Mouse (Mus musculus): ENCODE measurements around the gene Mapk1ip1l. TPM values are rescaled to one million over a fixed set of nuclear protein-coding genes. Genes with fewer than 3 reads are reported as not detected.

Mapk1ip1l gene
- 10 to 100 TPM; 57.4 to 61.4 TPM for total RNA-seq (2021)

DNA sequence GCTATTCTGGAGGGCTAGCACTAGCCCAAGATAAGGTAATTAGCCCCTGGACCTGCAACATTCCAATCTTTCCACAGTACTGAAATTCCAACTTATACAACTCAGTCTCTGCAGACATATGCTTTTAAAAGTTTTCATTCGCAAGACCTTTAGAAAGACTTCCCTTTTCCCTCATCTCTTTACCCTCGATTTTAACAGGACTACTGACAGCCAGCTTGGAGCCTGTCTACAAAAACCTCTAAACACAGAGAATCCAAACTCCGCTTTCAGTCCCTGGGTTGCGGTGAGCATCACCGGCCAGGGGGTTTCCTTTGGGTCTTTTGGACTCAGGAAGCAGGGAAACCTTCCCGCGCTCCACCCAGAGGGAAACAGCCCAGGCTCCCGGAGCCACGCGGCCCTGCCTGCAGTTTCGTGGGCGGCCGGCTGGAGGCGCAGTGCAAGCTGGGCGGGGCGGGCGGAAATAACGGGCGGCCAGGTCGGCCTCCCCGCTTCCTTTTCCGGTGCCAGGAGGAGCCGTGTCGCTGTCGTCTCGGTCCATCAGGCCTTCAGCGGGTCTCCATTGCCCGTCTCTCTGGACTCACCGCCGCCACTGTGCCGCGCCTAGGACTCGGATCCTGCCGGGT lies at the start of gene Mapk1ip1l:
Mapk1ip1l (plus strand) TSS at position 482 of the 623 bp plus-strand sequence.
- DNase-seq (ENCODE audit: extremely low spot score in 1 of 2, low spot score in 1 of 2) = peak; percentile 93 to 96

DNA sequence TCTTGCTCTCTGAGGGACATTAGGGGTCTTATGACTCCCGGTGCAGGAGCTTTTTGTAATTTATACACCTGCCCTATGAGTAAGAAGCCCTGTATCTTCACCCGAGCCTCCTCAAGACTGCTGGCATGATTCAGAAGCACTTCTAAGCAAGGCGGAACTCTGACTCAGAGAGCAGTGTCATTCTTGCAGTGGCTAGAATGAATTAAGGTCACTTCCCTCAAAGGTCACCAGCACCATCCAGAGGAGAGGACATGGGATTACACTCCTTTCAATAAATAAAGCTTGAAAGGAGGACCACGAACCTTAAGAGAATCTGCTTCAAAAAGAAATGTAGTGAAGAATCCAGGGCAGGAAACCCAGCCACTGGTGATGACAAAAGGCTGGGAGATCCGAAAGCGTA lies 48.2 kb upstream of the Mapk1ip1l start:
- no peak for DNase-seq (ENCODE audit: extremely low spot score in 1 of 2, low spot score in 1 of 2)

DNA sequence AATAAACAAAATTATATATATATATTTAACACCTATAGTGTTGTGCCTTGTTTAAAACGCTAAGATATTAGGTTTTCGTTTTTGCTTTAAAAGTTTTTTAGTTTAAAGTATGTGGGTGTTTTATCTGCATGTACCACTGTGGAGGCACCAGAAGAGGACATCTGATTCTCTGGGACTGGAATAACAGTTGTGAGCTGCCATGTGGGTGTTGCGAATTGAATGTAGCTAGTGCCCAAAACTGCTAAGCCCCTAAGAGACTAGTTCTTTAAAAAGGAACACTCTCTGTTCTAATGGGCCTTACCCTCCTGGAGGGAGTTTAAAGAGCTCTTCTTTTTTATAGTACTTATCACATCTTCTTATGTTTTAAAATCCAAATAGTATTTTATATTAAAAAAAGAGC lies 33.2 kb upstream of the Mapk1ip1l start:
- DNase-seq (ENCODE audit: extremely low spot score in 1 of 2, low spot score in 1 of 2) = no peak

DNA sequence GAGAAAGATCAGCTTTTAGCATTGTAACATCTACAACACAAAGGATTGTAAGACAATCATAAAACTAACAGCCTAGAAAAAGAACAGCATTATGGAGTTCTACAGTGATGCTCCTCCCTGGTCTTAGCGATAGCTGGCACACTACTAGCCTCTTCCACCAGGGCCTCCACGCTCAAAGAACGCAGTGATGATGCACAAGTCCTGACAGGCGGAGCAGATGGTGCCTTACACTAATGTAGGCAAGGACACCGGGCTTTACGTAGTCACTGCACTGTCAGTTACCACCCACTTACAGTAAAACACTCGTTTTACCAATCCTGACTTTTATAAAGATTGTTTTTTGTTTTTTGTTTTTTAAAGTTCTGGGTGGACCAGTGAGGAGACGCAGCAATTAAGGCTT lies 32.2 kb upstream of the Mapk1ip1l start:
- no peak for DNase-seq (ENCODE audit: extremely low spot score in 1 of 2, low spot score in 1 of 2)

DNA sequence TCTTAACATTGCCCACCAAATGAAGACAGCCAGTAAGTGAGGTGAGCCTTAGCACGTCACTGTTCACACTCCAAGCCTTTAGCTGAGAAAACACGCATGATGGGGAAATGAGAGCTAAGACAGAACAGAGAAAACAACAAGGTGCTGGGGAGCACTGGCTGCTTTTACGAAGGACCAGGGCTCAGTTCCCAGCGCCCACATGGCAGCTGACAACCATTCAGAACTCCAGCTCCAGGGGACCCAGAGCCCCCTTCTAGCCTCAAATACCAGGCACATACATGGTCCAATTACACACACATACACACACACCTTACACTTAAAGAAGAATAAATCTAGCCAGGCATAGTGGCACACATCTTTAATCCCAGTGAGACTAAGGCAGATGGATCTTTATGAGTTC lies 29.0 kb upstream of the Mapk1ip1l start:
- no peak for DNase-seq (ENCODE audit: extremely low spot score in 1 of 2, low spot score in 1 of 2)

DNA sequence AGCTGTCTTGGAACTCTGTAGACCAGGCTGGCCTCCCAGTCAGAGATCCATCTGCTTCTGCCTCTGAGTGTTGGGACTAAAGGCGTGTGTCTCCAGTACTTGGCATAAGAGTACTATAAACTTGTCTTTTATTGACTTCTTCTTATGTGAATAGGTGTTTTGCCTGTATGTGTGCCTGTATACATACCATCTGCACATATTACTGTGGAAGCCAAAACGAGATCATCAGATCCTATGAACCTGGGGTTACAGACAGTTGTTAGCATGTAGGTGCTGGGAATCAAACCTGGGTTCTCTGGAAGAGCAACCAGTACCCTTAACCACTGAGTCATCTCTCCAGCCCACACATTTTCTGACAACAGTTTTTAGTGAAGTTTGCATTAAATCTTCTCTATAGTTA lies 28.4 kb upstream of the Mapk1ip1l start:
- DNase-seq (ENCODE audit: extremely low spot score in 1 of 2, low spot score in 1 of 2) = no peak

DNA sequence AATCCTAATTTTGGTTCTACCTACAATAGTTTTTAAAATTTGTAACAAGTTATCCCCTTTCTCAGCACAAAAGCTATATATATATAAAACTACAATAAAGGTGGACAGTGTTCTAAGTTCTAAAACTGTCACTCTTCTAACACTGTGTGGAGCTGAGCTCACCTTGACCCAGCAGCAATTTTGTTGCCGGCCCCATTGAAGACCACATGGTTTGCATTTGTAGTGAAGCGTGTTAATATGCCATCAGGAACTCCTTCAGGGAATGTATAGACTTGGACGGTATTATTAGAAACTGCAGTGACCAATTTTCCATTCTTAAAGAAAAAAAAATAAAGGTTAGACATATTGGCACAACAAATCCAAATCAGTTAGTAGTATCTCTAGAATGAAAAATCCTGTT lies 24.3 kb upstream of the Mapk1ip1l start:
- DNase-seq (ENCODE audit: extremely low spot score in 1 of 2, low spot score in 1 of 2) = no peak

DNA sequence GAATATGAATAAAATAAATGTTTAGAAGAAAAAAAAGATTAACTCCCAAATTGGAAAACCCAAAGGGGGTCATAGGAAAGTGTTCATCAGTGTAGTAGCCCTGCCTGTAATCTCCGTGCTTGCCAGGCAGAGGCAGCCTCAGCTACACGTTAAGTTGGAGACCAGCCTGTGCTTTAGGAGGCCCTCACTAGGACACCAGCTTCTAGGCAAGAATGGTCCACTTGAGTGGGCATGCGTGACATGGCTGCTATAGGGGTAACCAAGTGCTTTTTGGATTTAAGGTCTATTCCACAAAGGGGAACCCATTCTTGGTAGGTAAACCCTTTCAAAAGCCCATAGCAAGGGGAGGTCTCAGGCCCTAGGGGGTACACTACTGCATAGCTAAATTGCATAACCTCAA lies 22.6 kb upstream of the Mapk1ip1l start:
- no peak for DNase-seq (ENCODE audit: extremely low spot score in 1 of 2, low spot score in 1 of 2)

DNA sequence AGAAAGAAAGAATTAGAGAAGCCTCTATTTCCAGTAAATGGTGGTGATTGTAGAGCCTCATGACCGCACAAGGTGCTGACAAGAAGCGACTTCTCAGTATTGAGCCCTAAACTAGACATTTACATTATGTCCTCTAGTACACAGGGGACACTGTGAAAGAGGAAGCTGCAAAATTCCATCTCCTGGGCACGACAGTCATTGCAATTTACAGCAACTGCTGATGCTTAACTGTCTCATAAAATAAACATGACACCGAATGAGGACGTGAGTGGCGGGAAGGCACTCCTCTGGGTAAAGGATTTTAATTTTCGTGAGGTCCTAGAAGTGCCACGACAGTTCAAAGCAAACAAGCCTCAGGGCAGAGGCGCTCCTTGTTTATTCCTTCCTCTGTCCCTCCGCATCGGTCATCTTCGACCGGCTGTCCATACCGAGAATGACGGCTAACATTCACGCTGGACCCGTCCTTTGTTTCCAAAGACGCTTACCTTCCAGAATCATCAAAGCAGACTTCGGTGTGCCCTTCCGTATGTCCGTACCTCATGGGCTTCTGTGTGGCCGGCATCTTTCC lies 21.9 kb upstream of the Mapk1ip1l start:
- no peak for DNase-seq (ENCODE audit: extremely low spot score in 1 of 2, low spot score in 1 of 2)

DNA sequence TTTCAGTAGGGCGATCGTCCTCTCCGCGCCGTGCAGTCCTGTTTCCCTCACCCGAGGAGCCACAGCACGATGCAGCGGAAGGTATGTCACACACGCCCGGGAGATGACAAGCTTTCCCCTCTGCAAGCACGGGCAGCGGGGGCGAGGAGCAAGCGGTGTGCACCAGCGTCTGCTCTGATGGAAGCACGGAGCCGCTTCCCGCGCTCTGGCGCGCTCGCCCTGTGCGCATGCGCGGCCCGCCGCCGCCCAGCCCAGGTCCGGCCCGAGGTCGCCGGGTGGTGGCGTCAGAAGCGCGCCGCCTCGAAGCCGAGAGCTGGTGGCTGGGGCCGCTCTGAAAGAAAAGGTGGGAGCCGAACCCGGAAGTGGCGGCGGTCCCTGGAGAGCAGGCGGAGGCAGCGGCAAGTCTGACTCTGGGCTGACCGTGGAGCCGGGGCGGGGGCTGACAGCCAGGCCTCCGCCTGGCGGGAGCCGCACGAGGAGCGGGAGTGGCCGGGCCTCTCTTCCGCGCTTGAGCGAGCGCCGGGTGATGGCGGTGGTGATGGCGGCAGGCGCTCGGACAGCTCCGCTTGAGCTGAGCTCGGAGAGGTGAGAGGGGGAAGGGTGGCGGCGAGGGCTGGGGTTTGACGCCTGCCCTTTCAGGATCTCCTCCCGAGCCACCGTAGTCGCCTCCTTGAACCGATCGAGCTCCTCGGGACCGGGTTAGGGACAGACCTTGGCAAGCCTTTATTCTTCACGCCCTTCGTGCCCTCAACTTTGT lies 21.3 kb upstream of the Mapk1ip1l start, which contains the start of the genes Wdhd1 and Socs4:
Wdhd1 (minus strand) TSS at position 221 of the 757 bp plus-strand sequence.
Socs4 (plus strand) TSS at position 295 of the 757 bp plus-strand sequence.
- DNase-seq (ENCODE audit: extremely low spot score in 1 of 2, low spot score in 1 of 2) = peak; percentile 84 to 90

DNA sequence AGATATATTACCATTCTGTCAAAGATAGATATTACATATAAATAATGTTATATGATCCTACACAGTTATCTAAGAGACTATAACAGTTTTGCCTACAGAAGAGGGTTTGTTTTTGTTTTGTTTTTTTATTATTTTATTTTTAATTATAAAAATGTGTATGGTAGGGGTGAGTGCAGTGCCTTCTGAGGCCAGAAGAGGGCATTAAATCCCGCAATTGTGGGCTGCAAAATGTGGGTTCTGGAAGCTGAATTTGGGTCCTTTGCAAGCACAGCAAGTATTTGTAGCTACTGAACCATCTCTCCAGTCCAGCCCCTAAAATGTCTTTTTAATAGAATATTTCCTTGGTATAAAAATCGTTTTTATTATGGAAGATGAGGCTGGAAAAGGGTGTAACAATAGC lies 19.0 kb upstream of the Mapk1ip1l start:
- DNase-seq (ENCODE audit: extremely low spot score in 1 of 2, low spot score in 1 of 2) = no peak

DNA sequence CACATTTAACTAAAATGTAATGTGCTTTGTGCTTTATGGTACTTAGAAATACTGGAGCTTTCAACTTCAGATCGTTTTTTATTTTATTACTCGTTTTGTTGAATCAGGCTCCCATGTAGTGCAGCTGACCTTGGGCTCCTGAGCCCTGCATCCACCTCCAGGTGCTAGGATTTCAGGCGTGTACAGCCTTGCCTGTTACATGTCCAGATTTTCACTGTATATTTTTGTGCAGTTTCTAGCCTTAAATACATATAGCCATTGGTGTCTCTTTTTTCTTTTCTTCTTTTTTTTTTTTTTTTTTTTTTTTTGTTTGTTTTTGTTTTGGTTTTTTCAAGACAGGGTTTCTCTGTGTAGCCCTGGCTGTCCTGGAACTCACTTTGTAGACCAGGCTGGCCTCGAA lies 16.5 kb upstream of the Mapk1ip1l start:
- no peak for DNase-seq (ENCODE audit: extremely low spot score in 1 of 2, low spot score in 1 of 2)

DNA sequence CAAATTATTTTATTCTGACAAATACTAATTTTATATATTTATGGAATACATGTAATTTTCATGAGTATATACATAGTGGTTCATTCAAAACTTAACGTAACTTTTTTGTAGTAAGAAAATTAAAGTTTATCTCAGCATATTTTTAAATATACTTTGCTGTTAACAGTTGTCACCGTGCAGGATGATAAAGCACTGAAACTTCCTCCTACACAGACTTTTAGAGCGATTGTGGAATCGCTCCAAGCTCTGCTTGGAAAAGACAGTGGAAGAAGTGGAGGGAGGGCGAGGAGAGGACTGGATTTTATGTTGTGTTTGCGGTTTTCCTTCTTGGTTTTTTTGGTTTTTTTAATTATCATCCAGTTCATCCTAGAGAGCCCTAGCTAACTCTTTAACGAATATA lies 14.5 kb upstream of the Mapk1ip1l start:
- DNase-seq (ENCODE audit: extremely low spot score in 1 of 2, low spot score in 1 of 2) = no peak

DNA sequence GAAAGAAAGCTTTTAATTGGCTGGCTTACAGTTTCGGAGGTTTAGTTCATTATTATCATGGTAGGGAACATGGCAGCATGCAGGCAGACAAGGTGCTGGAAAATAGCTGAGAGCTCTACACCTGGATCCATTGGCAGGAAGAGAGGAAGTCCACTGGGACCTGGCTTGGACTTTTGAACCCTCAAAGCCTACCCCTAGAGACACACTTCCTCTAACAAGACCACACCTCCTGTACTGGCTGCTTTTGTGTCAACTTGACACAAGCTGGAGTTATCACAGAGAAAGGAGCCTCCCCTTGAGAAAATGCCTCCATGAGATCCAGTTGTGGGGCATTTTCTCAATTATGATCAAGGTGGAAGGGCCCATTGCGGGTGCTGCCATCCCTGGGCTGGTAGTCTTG lies 12.8 kb upstream of the Mapk1ip1l start:
- no peak for DNase-seq (ENCODE audit: extremely low spot score in 1 of 2, low spot score in 1 of 2)

DNA sequence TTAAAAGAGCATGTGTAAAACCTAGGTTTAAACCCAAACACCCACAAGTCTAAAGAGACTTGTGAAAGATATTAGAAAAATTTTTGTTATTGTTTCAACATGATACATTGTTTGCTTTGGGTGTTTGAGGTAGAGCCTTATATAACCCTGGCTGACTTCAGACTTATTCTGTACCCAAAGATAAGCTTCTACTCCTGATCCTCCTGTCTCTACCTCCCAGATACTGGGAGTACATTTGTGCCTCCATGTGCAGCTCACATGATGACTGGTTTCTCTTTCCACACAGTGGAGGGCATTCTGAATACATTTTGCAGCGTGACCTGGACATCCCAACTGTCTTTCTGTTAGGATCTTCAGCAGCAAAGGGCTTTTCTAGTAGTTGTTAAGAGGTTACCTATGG lies 11.9 kb upstream of the Mapk1ip1l start:
- DNase-seq (ENCODE audit: extremely low spot score in 1 of 2, low spot score in 1 of 2) = no peak

DNA sequence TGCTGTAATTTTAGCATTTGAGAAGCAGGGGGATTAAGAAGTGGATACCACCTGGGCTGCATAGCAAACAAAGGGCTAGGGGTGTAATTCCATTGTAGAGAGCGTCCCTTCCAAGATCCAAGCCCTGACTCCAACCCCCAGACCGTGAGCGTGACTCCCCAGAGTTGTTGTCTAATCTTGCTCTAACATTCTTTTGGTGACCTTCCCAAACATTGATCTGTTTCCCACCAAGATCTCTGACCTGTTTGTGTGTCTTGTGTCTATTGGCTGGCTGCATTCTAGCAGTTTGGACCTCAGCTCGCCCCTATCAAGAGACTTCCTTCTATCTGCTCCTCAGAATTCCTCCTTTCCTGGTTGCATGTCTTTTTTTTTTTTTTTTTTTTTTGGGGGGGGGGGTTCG lies 11.0 kb upstream of the Mapk1ip1l start:
- no peak for DNase-seq (ENCODE audit: extremely low spot score in 1 of 2, low spot score in 1 of 2)

DNA sequence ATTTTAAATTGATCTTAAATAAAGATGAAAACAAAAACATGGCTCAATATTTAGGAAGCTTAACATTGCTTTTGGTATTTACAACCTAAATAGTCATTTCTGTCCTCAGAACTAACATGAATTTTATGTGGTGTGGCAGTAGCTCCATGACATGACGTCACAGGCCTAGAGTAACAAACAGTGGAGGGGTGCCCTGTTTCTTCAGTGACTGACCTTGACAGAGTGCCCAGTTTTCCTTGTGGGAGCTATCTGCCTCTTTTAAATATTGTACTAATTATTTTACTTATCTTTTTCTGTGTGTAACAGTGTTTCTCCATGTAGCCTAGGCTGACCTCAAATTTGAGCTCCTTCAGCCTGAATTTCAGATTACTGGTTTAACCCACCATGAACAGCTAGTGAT lies 6.3 kb upstream of the Mapk1ip1l start:
- DNase-seq (ENCODE audit: extremely low spot score in 1 of 2, low spot score in 1 of 2) = no peak

DNA sequence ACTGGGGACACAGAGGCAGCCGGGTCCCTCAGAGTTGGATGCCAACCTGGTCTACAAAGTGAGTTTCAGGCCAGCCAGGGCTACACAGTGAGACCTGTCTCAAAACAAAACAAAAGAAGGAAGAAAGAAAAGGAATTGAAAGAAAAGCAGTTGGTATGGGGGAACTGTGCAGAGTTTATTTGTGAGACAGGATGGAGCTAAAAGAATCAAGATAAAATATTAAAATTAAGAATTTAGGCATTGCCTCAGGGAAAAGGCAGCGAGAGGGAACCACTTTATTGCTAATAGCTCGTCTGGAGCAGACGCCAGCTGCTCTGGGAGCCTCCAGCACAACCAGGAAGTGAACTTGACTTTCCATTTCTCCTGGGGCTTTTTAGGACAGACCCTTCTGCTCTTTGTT lies 3.9 kb upstream of the Mapk1ip1l start:
- DNase-seq (ENCODE audit: extremely low spot score in 1 of 2, low spot score in 1 of 2) = no peak

DNA sequence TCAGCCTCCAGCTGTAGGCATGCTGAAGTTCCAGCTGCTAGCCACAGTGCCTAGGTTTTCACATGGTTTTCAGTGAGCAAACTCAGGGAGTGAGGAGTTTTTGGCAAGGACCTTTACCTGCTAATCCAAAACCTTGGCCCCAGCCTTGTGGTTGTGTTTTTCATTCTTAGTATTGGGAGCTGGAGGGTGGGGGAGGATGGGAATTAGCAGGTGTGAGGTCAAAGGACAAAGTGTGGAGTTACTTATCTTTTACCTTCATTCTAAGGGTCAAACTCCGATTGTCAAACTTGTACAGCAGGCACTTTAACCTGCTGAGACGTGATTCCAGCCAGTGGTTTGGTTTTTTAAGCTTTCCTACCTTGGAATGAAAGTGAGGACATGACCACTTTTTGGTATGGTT lies 1.8 kb upstream of the Mapk1ip1l start:
- no peak for DNase-seq (ENCODE audit: extremely low spot score in 1 of 2, low spot score in 1 of 2)

DNA sequence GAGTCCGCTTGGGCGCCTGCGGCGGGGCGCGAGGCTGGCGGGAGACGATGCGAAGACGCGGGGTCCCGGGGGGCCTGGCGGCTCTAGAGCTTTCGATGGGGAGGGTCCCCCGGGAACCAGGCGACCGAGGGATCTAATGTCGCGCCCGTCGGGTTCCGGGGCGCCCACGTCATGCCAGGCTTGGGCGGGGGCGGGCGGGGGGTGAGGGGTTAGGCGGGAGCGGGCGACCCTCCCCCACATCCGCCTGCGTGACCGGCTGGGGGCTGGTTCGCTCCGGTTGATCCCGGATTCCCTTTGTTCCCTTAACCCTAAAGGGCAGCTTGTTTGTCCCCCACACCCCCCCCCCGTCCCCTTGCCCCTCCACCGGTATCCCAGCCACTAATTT lies 334 bp downstream of the Mapk1ip1l start:
- DNase-seq (ENCODE audit: extremely low spot score in 1 of 2, low spot score in 1 of 2) = no peak

DNA sequence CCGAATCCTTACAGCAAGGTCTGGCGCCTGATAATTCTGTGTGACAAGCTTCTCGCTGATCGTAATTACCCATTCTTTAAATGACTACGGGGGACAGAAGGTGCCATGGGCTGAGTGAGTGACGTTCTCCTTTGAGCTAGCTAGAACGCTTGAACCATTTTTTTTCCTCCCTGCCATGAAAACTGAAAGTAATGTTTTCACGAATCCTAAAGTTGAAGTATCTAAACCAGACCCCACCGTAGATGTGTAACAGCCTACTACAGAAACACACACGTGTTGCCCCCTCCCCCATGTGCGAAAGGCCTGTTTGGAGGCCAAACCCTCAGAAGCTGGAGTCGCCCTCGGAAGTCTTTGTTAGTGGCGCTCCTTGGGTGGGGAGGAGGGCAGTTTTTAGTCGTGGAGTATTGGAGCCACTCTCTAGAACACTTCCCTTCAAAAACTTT lies 774 bp downstream of the Mapk1ip1l start:
- no peak for DNase-seq (ENCODE audit: extremely low spot score in 1 of 2, low spot score in 1 of 2)

Data from layer of hippocampus, postnatal 25 days (tissue).